Mouse (Mus musculus) kidney, adult 11 months (tissue): ENCODE data around the gene Zzef1.

Source experiments
- DNase-seq: peaks from one replicate; pipeline ENCODE4 v3.0.0; 2022

The Zzef1 gene

DNA sequence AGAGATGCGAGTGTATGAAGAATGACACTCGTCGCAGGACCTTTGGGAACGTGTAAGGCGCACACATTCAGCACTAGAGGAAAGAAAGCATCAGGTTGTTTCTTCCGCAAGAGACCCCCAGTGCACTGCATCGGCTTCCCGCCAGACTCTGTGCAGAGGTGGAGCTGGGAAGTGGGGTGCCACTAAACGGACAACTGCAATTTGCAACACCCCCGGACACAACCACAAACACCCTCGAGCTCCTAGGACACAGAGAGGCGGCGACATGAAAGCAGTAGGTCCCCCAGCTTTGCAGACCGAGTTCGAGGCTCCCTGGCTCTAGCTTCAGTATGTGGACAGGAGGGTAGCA is 164.7 kb downstream of the Zzef1 start:
- DNase-seq, result no peak

DNA sequence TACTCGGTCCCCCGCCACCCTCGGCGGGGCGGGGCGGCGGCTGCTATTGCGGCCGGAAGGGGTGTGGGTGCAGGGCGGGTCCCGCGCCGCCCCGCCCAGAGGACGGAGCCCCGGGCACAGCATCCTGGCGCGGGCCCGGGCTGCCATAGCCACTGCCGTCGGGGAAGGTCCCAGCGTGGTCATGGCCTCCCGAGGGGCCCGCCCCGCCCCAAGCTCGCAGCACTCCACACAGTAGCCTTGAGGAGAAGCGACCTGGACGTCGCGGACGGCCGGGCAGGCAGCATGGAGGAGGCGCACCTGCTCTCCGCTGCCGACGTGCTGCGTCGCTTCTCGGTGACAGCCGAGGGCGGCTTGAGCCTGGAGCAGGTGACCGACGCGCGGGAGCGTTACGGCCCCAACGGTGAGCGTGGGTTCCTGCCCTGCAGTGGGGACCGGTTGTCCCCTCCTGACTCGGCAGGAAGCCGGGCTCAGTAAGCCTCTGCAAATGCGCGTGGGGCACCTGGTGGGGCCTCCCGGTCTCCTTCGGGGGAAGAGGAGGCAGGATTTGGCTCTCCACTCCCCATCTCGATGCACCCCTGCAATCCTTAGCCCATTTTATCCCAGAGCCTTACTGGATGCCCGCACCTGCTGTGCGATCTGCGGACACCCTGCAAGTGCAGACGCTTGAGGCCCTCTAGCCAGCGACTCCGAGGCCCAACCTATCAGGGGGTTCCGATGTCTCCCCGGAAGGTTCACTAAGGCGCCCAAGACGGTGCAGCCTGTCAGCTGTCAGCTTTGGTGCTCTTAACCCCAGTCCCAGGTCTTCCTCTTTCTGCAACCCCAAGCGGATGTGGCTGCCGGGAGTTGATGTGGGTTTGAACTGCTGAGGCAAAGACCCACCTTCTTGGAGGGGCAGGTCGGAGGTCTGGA is 165.3 kb downstream of the Zzef1 start, which contains the start of gene Atp2a3:
Gene Atp2a3, plus strand, starts transcription at position 98 of the 909 bp plus-strand sequence.
- no peak for DNase-seq

DNA sequence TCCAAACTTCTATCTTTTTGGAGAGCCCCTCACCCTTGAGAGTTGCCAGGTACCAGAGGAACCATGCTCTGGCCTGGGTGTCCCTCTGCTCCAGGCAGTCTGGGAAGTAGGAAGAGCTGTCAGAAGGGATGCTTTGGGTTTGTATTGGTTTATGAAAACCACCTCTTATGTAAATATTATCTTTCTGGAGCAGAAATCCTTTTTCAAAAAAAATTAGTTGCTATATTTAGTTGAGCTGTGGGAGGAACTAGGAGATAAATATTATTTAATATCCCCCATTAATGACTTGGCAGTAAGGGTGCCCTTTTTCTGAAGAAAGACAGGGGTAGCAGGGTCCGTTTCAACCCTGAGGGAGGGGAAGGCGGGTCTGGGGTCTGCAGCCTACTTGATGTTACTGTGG is 166.4 kb downstream of the Zzef1 start:
- DNase-seq, result no peak

DNA sequence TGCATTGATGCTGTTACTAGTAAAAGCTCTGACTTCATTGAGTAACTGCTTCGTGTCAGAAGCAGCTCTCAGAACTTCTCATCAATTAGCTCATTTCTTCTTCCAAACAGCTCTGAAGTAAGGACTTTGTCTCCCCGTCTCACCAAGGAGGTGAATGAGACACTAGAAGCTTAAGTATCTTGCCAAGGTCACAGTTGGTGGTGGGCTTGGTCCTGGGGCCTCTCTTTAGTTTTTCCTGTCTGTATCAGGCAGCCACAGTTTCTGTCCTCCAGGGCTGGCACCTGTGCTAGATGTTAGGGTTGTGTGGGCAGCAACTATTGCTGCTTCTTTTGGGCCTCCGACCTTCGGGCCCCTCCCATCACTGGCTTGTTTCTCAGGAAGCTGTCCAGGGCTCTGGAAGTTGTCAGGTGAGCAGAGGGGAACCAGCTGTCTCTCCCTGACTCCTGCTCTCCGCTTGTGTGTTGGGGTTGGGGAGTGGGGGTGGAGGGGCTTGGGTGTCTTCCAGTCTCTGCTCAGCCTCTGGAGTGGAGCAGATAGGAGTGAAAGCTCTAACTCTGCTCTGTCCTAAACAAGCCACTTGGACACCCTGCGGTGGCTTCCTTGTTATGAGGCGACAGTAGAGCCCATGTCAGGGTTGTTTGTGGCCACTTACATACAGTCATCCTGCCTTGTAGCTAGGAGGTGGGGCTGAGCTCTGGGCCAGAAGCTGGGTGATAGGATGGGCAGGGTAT is 167.2 kb downstream of the Zzef1 start:
- DNase-seq, result no peak

DNA sequence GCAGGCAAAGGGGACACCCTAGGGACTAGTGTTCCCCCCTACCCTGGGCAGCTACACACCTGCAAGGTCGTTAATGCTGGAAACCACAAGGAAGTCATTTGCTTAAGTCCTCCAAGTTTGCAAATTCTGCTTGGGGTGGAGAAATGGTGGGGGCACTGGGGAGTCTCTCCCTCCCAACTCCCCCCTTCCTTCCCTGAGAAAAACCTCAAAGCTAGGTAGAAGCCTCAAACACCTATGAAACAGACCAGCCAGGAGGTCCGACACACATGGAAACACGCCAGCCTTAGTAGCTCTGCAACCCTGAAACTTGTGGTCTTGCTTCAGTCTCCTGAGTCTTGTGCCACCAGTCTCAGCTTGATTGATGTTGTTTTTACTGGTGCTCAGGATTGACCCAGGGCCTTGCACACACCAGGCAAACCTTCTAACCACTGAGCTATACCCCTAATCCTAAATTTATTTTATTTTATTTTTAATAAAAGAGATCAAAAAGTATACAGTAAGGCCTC is 167.8 kb downstream of the Zzef1 start:
- no peak for DNase-seq

DNA sequence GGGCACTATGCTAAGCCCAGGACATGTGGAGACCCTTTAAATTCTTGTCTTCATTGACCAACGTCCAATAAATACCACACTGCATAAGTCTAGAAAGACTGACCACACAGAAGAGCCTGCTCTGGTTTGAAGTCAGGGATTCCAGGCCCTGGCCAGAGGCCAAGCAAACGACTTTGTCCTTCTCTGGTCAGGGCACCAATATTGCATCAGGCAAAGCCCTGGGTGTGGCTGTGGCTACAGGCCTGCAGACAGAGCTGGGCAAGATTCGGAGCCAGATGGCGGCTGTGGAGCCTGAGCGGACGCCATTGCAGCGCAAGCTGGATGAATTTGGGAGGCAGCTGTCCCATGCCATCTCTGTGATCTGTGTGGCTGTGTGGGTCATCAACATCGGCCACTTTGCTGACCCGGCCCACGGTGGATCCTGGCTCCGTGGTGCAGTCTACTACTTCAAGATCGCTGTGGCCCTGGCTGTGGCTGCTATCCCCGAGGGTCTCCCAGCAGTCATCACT is 179.0 kb downstream of the Zzef1 start:
- no peak for DNase-seq
